Mouse (Mus musculus) left cerebral cortex, adult 11 months (tissue): ENCODE results near the gene Gm14322.
"Not testable (repeated sequence)": the region's sequence is repeated elsewhere in the genome, so short reads cannot be mapped to it uniquely, and the experiment has no call there.

Experiments
- DNase-seq: peaks from one replicate; pipeline ENCODE4 v3.0.0; 2022; ENCODE audit warnings: low spot score

Gm14322 gene

GRCm38 (mm10) chr2:177758941-177759558, at the start of gene Gm14322:
Gm14322 (plus strand) TSS chr2:177759288.
- DNase-seq, result peak; percentile 66

- DNase-seq, result not testable (repeated sequence)
Observed at GRCm38 (mm10) chr2:177741487-177741886, 17.6 kb upstream of the Gm14322 start.

GRCm38 (mm10) chr2:177787351-177787750, 28.3 kb downstream of the Gm14322 start:
- DNase-seq, result not testable (repeated sequence)

GRCm38 (mm10) chr2:177806170-177806569, 47.1 kb downstream of the Gm14322 start:
- DNase-seq, result not testable (repeated sequence)
